Mouse (Mus musculus): Measurements from ENCODE around the gene Zfp936. TPM values are rescaled to one million over a fixed set of nuclear protein-coding genes. Genes with fewer than 3 reads are reported as not detected.

Zfp936 gene
- polyA plus RNA-seq (2015; fragmentation: Illumina TruSeq; extraction: RNeasy Lipid Tissue Mini Kit (QIAGEN cat#74804); ENCODE audit: low read depth, low replicate concordance): not detected

DNA sequence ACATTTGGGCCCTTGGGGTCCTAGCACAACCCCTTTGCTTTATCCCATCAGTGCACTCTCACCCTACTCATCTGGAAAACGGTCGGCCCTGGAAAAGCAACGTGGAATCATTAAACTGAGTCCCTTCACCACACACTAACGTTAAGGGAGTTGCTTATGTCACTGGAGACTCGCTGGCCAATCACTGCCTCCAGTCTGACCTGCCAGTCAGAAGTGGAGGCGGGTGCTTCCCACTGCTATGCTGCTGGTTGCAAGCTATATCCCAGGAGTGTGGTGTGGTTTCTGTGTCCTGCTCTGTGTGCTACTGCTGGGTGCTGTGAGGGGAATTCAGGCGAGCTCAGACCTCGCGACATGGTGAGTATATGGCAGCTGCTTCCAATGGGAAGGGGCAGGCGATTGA lies at the start of gene Zfp936:
Gene Zfp936 (plus strand): TSS at position 301 of the 400 bp plus-strand sequence.

Other genes starting within 250 kb of the Zfp936 start
- not detected for gene Gm2381, start 247.0 kb upstream of the Zfp936 start, polyA plus RNA-seq (2015; fragmentation: Illumina TruSeq; extraction: RNeasy Lipid Tissue Mini Kit (QIAGEN cat#74804); ENCODE audit: low read depth, low replicate concordance)
- not detected for gene Vmn2r63, start 180.4 kb upstream of the Zfp936 start, polyA plus RNA-seq (2015; fragmentation: Illumina TruSeq; extraction: RNeasy Lipid Tissue Mini Kit (QIAGEN cat#74804); ENCODE audit: low read depth, low replicate concordance)
- gene Gm9268, start 95.5 kb upstream of the Zfp936 start, polyA plus RNA-seq (2015; fragmentation: Illumina TruSeq; extraction: RNeasy Lipid Tissue Mini Kit (QIAGEN cat#74804); ENCODE audit: low read depth, low replicate concordance): not detected
- 28.3 TPM for gene Zfp715, start 199.1 kb downstream of the Zfp936 start, polyA plus RNA-seq (2015; fragmentation: Illumina TruSeq; extraction: RNeasy Lipid Tissue Mini Kit (QIAGEN cat#74804); ENCODE audit: low read depth, low replicate concordance)
- 0.48 TPM for gene Siglecf, start 237.1 kb downstream of the Zfp936 start, polyA plus RNA-seq (2015; fragmentation: Illumina TruSeq; extraction: RNeasy Lipid Tissue Mini Kit (QIAGEN cat#74804); ENCODE audit: low read depth, low replicate concordance)

Data from brain, adult 10 weeks (tissue).